Mouse (Mus musculus): Measurements from ENCODE around the gene Atp1a1.
A peak's percentile ranks its signal among the peaks of the same experiment; 100 is the strongest.

The Atp1a1 gene

GRCm38 (mm10) chr3:101611813-101612491, 7.5 kb upstream of the Atp1a1 start:
- no peak for DNase-seq (ENCODE audit: low read depth, low spot score)

- DNase-seq (ENCODE audit: low read depth, low spot score): no peak
Measured at GRCm38 (mm10) chr3:101611012-101611812, 6.7 kb upstream of the Atp1a1 start.

GRCm38 (mm10) chr3:101609302-101609701, 4.8 kb upstream of the Atp1a1 start:
- DNase-seq (ENCODE audit: low read depth, low spot score): no peak

GRCm38 (mm10) chr3:101606861-101607455, 2.5 kb upstream of the Atp1a1 start:
- DNase-seq (ENCODE audit: low read depth, low spot score): peak; percentile 39

- DNase-seq (ENCODE audit: low read depth, low spot score): no peak
Measured at GRCm38 (mm10) chr3:101605721-101606120, 1.2 kb upstream of the Atp1a1 start.

GRCm38 (mm10) chr3:101605291-101605690, 807 bp upstream of the Atp1a1 start:
- DNase-seq (ENCODE audit: low read depth, low spot score): no peak

GRCm38 (mm10) chr3:101603661-101604549, 579 bp downstream of the Atp1a1 start:
- DNase-seq (ENCODE audit: low read depth, low spot score): peak; percentile 67

- no peak for DNase-seq (ENCODE audit: low read depth, low spot score)
Measured at GRCm38 (mm10) chr3:101603194-101603593, 1.3 kb downstream of the Atp1a1 start.

GRCm38 (mm10) chr3:101602511-101603055, 1.9 kb downstream of the Atp1a1 start:
- DNase-seq (ENCODE audit: low read depth, low spot score): no peak

- DNase-seq (ENCODE audit: low read depth, low spot score): no peak
Measured at GRCm38 (mm10) chr3:101601687-101602086, 2.8 kb downstream of the Atp1a1 start.

GRCm38 (mm10) chr3:101601003-101601525, 3.4 kb downstream of the Atp1a1 start:
- DNase-seq (ENCODE audit: low read depth, low spot score): no peak

GRCm38 (mm10) chr3:101599920-101600741, 4.4 kb downstream of the Atp1a1 start:
- DNase-seq (ENCODE audit: low read depth, low spot score): no peak

- DNase-seq (ENCODE audit: low read depth, low spot score): no peak
Measured at GRCm38 (mm10) chr3:101599191-101599919, 5.1 kb downstream of the Atp1a1 start.

GRCm38 (mm10) chr3:101598231-101598905, 6.1 kb downstream of the Atp1a1 start:
- no peak for DNase-seq (ENCODE audit: low read depth, low spot score)

- DNase-seq (ENCODE audit: low read depth, low spot score): no peak
Measured at GRCm38 (mm10) chr3:101597317-101598096, 7.0 kb downstream of the Atp1a1 start.

GRCm38 (mm10) chr3:101596686-101597085, 7.8 kb downstream of the Atp1a1 start:
- no peak for DNase-seq (ENCODE audit: low read depth, low spot score)

GRCm38 (mm10) chr3:101595866-101596630, 8.4 kb downstream of the Atp1a1 start:
- no peak for DNase-seq (ENCODE audit: low read depth, low spot score)
